Mouse (Mus musculus): ENCODE data around the gene Adcy10.

Gene Adcy10

GRCm38 (mm10) chr1:165520716-165521115 lies 35.7 kb downstream of the Adcy10 start:
- no peak for DNase-seq (ENCODE audit: extremely low spot score, low spot score)

DNA sequence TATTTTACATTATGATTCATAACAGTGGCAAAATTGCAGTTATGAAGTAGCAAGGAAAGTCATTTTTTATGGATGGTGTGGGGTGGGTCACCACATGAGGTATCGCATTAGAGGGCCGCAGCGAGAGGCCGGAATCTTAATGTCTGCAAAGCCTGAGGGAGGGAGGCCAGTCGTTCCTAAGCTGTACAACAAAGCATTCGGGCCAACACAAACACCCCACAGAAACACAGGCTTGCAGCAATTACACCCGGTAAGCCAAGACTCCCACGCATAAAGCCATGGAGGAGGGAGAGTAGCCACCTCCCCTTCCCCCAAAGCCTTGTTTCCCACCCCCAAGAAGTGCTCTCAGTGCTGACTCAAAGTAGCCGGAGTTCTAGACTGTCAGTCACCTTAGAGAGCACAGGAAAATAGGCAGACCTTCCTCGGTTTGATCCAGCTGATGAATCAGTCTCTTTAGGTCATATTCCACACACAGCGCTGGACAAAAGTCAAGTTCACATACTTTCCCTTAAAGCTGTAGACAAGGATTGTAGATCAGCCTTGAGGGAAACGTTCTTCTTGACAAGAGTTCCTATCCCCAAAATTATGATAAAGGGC lies 51.2 kb downstream of the Adcy10 start:
- DNase-seq (ENCODE audit: extremely low spot score, low spot score), result no peak

DNA sequence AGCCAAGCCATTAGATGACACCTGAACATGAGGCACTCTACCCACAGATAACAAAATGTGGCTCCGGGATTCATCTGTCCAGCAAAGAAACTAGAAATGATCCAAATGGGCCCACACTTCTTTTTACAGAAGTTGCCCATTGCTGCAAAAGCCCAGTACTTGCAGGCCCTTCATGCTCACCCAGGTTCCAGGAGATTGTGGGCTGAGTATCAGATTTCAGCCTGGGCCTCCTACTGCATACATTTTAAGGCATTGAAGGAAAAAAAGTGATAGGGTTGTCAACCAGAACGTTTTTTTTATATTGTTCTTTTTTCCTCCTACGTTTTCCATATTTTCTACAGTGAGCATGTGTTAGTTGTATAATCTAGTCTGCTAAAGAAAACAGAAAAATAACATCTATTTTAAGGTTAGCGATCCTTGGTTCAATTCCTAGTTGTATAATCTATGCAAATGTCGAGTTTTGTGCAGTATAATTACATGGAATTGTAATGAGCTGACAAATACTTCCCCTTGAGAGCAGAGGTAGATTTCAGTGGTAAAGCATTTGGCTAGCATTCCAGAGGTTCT lies 52.3 kb downstream of the Adcy10 start:
- no peak for DNase-seq (ENCODE audit: extremely low spot score, low spot score)

DNA sequence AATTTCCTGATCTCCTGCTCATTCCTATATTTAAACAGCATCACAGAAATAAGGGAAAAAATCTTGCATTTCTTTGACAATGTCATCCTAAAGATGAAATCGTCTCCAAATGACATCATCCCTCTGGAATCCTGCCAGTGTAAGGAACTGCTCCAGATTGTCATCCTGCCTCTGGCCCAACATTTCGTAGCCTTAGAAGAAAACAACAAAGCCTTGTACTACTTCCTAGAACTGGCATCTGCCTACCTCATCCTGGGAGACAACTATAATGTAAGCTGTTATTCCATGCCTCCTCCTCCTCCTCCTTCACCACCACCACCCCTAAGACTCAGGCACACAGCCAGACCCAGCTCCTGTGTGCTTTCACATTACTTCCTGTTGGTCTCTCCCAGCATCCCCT lies 71.7 kb downstream of the Adcy10 start:
- DNase-seq (ENCODE audit: extremely low spot score, low spot score), result no peak

- DNase-seq (ENCODE audit: extremely low spot score, low spot score), result no peak
Measured at GRCm38 (mm10) chr1:165559073-165559472, 74.1 kb downstream of the Adcy10 start.

DNA sequence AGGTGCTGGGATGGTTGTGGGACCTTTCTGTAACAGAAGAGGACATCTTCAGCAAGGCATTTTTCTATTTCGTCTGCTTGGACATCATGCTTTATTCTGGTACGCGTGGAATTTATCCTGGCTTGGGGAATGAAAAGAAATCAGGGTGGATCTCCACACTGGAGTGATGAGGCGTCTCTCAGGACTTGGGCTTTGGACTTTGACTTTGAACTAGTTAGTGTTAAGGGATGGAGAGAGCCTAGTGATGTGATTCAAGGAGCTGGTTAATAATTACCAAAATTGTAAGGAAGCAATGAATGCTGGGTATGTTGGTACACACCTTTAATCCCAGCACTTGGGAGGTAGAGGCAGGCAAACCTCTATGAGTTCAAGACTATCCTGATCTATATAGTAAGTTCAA lies 80.3 kb downstream of the Adcy10 start:
- DNase-seq (ENCODE audit: extremely low spot score, low spot score), result no peak

DNA sequence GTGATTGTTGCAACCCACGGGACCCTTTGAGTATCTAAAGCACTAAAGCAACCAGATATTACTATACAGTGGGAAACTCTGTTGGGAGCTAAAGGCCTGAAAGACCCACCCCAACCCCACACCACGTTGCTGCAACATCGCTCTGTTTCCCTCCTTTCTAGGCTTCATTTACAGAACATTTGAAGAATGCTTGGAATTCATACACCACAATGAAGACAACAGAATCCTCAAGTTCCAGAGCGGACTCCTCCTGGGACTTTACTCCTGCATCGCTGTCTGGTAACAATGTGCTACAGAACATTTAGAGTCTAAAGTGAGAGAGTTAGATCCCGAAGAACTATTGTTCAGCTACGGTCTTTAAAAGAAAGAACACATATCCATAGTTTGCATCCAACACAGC lies 82.5 kb downstream of the Adcy10 start:
- DNase-seq (ENCODE audit: extremely low spot score, low spot score), result no peak

DNA sequence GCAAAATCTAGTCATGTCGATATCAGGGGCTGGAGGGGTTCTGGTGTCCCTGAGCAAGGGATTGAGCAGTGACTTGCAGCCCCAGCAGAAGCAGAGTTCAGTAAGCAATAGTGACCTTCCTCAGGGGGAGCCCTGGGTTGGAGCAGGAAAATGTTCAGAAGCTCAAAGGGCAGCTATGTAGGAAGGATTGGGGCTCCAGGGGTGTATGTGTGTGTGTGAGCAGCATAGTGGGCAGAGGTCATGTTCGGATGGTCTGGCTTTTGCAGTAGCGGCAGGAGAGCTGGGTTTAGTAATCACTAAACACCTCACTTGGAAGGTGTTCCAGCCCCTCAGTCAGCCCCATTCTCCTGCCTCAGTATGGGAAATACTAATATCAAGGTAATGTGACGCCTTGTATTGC lies 91.0 kb downstream of the Adcy10 start:
- no peak for DNase-seq (ENCODE audit: extremely low spot score, low spot score)

DNA sequence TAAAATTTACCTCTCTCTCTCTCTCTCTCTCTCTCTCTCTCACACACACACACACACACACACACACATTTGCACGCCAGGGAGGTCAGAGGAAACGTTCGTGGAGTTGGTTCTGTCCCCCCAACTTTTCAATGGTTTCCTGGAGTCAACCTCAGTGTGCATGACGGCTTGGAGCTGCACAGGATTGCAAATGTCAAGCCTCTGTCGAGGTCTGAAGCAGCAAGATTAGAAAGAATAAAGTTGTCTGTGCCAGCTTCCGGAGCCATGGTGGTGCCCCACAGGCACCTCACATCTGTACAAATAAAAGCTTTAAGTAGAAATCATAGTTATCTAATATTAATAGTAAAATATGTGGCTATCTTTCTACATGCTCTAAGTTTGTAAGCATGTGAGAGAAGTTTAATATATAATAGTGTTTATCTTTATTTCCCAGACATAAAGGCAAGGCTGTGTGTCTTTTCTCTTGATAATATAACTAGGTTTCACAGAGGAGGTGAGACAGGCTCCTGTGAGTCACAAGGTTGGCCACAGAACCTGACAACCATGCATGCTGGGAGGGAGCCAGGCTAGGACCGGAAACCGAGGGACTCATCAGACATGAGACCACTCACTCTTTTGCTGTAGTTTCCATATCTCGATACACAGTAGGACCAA lies 91.6 kb downstream of the Adcy10 start:
- no peak for DNase-seq (ENCODE audit: extremely low spot score, low spot score)

GRCm38 (mm10) chr1:165579332-165579731 lies 94.3 kb downstream of the Adcy10 start:
- no peak for DNase-seq (ENCODE audit: extremely low spot score, low spot score)

DNA sequence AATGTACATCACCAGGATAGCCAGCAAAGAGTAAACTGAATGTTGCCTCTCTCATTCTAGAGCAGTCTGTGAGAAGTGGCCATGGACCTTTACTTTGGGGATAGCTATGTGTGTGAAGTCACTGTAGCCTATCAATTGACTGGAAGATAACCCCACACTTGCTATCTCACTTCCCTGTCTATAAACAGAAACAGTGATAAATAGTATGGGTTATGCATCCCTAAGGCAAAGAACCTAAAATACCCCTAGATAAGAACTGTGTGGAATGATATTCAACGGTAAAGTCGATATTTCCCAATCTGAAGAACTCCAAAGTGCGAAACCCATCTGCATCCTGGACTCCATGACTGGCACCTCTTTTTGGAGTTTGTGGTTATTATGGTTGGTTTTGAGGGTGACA lies 96.3 kb downstream of the Adcy10 start:
- no peak for DNase-seq (ENCODE audit: extremely low spot score, low spot score)

GRCm38 (mm10) chr1:165583529-165584184 lies 98.7 kb downstream of the Adcy10 start:
- DNase-seq (ENCODE audit: extremely low spot score, low spot score), result peak; percentile 88

GRCm38 (mm10) chr1:165585389-165586104 lies 100.6 kb downstream of the Adcy10 start:
- DNase-seq (ENCODE audit: extremely low spot score, low spot score), result no peak

DNA sequence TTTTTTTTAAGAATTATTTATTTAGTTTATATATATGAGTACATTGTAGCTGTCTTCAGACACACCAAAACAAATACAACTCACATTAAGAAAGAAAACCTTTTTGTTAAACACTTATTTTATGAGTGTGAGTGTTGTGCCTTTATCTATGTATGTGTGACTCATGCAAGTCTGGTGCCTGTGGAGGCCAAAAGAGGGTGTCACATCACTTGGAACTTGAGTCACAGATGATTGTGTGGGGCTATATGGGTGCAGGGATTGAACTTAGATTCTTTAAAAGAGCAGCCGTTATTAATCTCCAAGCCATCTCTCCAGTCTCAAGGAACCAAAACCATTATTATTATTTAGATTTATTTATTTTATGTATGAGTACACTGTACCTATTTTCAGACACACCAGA lies 101.4 kb downstream of the Adcy10 start:
- DNase-seq (ENCODE audit: extremely low spot score, low spot score), result no peak

DNA sequence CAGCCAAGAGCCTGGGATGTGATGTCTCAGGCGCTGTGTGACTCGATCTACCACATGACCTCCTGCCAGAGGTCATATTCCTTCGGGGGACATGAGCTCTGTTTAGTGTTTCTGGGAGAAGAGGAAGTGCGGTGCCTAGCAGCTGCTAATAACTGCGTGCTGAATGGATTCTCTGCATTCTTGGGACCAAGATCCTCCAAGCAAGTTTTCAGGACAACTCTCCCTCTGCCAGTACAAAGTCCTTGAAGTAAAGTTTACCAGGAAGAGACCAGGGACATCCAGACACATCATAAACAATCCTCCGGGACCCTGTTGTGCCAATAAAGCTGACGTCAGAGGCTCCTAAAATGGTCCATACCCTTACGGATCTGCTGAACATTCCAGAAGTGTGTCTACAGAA lies 102.9 kb downstream of the Adcy10 start:
- DNase-seq (ENCODE audit: extremely low spot score, low spot score), result no peak

GRCm38 (mm10) chr1:165589280-165590048 lies 104.5 kb downstream of the Adcy10 start:
- no peak for DNase-seq (ENCODE audit: extremely low spot score, low spot score)

GRCm38 (mm10) chr1:165590760-165591159 lies 105.8 kb downstream of the Adcy10 start:
- DNase-seq (ENCODE audit: extremely low spot score, low spot score), result no peak

GRCm38 (mm10) chr1:165592295-165593082 lies 107.5 kb downstream of the Adcy10 start:
- DNase-seq (ENCODE audit: extremely low spot score, low spot score), result no peak

DNA sequence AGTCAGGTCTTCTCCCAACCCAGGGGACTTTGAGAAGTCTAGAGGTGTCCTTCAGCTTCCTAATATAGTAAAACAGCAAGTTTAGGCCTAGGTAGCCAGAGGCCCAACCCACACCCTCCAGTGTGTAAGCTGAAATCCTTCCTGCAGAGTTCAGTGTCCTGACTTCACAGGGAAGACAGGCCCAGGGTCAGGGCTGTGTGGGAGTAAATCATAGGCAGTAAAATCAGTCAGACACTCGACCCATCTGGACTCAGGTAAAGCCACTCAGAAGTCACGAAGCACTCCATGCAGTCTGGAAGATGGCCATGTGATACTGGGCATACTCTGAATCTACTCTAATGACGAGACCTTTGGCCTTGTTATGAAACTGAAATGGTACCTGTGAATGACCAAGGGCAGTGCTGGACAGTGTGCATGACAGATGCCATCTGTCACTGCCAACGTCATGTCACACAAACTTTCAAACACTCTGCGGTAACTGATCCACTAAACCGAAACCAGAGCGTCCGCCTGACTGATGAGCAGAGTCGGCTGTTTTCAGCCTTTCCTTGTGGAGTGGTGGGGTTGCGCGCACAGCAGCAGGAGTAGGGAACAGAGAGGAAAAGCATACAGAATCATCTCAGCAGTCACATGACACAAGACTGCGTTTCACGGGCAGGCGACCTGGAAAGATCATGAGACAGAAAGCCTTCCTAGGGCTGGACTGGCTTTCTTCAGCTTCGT lies 109.9 kb downstream of the Adcy10 start:
- DNase-seq (ENCODE audit: extremely low spot score, low spot score), result no peak
